Mouse (Mus musculus) urinary bladder, postnatal 25 days (tissue): Measurements from ENCODE around the gene Anks3.
A peak's percentile ranks its signal among the peaks of the same experiment; 100 is the strongest.

Experiments used
- DNase-seq: peaks from one replicate; pipeline ENCODE4 v3.0.0; 2022; ENCODE audit warnings: low spot score

Gene Anks3

GRCm38 (mm10) chr16:4927967-4928366, 36.0 kb downstream of the Anks3 start:
- no peak for DNase-seq

GRCm38 (mm10) chr16:4923996-4924395, 40.0 kb downstream of the Anks3 start:
- no peak for DNase-seq

- DNase-seq, result no peak
These were observed 41.5 kb downstream of the Anks3 start for GRCm38 (mm10) chr16:4922481-4922880.

GRCm38 (mm10) chr16:4920556-4920955, 43.4 kb downstream of the Anks3 start:
- no peak for DNase-seq

- no peak for DNase-seq
These were observed 47.4 kb downstream of the Anks3 start for GRCm38 (mm10) chr16:4916608-4917007.

- no peak for DNase-seq
These were observed 48.1 kb downstream of the Anks3 start for GRCm38 (mm10) chr16:4915931-4916330.

GRCm38 (mm10) chr16:4913783-4914735, 49.9 kb downstream of the Anks3 start:
- DNase-seq, result peak; percentile 82

- DNase-seq, result no peak
These were observed 50.9 kb downstream of the Anks3 start for GRCm38 (mm10) chr16:4912907-4913782.

- DNase-seq, result no peak
These were observed 51.8 kb downstream of the Anks3 start for GRCm38 (mm10) chr16:4912074-4912648.

GRCm38 (mm10) chr16:4910758-4911157, 53.2 kb downstream of the Anks3 start:
- DNase-seq, result no peak

- DNase-seq, result no peak
These were observed 54.3 kb downstream of the Anks3 start for GRCm38 (mm10) chr16:4909745-4910144.

GRCm38 (mm10) chr16:4907972-4908371, 56.0 kb downstream of the Anks3 start:
- DNase-seq, result no peak

GRCm38 (mm10) chr16:4907386-4907785, 56.6 kb downstream of the Anks3 start:
- no peak for DNase-seq

- DNase-seq, result no peak
These were observed 57.4 kb downstream of the Anks3 start for GRCm38 (mm10) chr16:4906559-4906958.

- no peak for DNase-seq
These were observed 58.4 kb downstream of the Anks3 start for GRCm38 (mm10) chr16:4905591-4905990.

GRCm38 (mm10) chr16:4904878-4905277, 59.1 kb downstream of the Anks3 start:
- DNase-seq, result no peak

- DNase-seq, result no peak
These were observed 60.4 kb downstream of the Anks3 start for GRCm38 (mm10) chr16:4903491-4904102.

- DNase-seq, result no peak
These were observed 61.6 kb downstream of the Anks3 start for GRCm38 (mm10) chr16:4902390-4902789.

- no peak for DNase-seq
These were observed 62.8 kb downstream of the Anks3 start for GRCm38 (mm10) chr16:4901167-4901566.

- DNase-seq, result no peak
These were observed 64.3 kb downstream of the Anks3 start for GRCm38 (mm10) chr16:4899711-4900110.

- DNase-seq, result no peak
These were observed 65.1 kb downstream of the Anks3 start for GRCm38 (mm10) chr16:4898881-4899280.

GRCm38 (mm10) chr16:4897146-4897730, 66.8 kb downstream of the Anks3 start:
- DNase-seq, result no peak
